Mouse (Mus musculus): ENCODE results near the gene Creb5. TPM values are rescaled to one million over a fixed set of nuclear protein-coding genes. Genes with fewer than 3 reads are reported as not detected.

Gene Creb5
- polyA plus RNA-seq, 1 experiment from 2014 or later: 39.0 TPM

DNA sequence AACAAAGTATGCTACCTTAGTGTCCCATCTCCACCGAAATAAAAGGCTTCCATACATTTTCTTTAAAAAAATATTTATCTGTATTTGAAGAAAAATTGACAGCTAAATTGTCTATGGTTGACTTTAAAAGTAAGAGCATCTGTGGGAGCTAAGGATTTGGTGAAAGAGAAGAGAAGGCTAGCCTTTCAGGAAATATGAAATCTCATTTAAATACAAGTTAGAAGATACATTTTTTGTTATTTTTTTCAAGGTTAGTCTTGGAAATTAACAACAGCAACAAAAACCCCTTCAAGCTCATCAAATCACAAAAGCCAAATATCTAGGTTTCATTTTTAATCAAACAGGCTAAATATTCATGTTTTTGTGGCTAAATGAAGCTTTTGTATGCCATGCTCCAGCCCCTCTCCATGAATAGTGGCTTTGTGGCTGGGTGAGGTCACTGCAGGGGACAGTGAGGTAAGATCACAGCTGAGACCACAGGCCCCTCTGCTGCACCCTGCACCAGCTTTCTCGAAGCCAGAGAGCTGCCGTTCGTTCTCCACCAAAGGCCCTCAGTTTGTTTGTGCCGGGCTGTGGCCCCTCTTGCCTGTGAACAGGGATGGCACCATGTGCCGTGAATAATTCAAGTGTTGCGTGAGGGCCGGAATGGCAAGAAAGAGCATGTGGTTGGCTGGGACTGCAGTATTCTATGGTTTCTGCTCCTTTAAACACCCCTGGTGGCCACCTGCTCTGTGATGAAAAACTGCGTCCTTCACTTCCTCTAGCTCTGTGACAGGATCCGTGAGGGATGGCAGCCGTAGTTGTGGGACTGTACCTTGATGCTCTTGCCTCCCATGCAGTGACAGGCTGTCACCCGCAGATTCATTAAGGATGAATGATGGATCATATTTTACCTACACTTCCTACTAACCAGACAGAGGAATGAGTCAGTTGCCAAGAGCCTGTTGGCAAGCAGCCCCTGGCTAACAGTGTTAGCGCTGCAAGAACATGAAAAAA, 350.6 kb downstream of the Creb5 start:
- no peaks in the 10 kb centered on the region; the same call in 1 of the 2 replicates for H3K4me1 ChIP-seq (replicated peaks; ENCODE audit: control insufficient read depth, insufficient read depth, low read length)
- 78% methylated on average over 13 of the region's 13 CpGs for WGBS
- H3K4me3 ChIP-seq (ENCODE audit: low read depth, low read length): no peak overlapping the region
- no peak for ATAC-seq (replicated peaks; ENCODE audit: low FRiP score)
- no peak overlapping the region for H3K27ac ChIP-seq (ENCODE audit: low read depth, low read length)
- H3K9ac ChIP-seq (ENCODE audit: low read length): no peak overlapping the region
- no peaks in the 10 kb centered on the region for H3K36me3 ChIP-seq (ENCODE audit: control insufficient read depth, insufficient read depth, low read length)
- no peak for DNase-seq (ENCODE audit: low spot score)
- H3K9me3 ChIP-seq (ENCODE audit: control insufficient read depth, low read length): no peaks in the 10 kb centered on the region
- no peak overlapping the region for H3K4me2 ChIP-seq (ENCODE audit: low read depth, low read length, severe bottlenecking)
- H3K27me3 ChIP-seq (ENCODE audit: control insufficient read depth, insufficient read depth, low read length): no peaks in the 10 kb centered on the region

DNA sequence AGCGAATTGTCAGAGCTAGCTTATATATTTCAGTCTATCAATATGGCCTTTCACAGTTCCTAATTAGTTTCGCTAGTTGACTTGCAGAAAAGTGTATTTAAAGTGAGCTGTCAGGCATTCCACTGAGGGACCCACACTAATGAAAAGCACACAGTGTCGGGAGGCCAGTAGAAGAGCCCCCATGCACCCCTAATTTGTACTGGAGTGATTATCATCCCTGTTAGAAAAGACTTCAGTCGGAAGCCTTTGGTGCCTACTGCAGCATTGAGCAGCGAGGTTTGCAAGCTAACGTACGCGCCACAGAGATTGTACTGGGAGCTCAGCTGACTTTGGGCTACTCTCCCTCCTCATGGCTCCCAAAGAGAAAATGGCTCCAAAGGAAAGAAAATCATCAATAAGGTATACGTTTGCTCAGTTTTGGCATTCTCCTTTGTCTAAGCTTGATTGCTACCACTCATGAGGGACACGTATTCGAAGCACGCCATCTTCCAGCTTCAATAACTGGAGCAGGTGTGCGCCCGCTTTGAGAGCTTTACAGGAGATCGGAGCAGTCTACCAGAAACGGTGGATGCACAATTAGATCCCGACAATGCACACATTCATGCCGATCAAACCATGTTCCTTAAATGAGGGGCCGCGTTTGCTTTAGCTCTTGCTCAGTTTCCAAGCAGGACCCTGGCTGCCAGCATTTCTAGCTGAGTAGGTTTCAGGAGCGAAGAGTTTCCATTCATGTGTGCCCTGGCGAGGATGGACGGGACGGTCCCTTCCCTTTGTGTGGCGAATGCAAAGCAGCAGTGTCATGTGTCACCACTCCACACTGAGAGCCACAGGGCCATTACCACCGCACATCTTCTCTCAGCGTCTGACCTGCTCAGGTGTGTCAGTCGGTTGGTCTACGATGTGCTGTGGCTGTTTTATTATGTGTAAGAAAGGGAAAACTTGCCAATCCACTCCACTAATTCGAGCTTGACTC, 354.8 kb downstream of the Creb5 start:
- H3K36me3 ChIP-seq (ENCODE audit: control insufficient read depth, insufficient read depth, low read length): no peaks in the 10 kb centered on the region
- ATAC-seq (replicated peaks; ENCODE audit: low FRiP score) (peak; percentile 60), DNase-seq (ENCODE audit: low spot score) (peak; percentile 57)
- no peak overlapping the region for H3K4me3 ChIP-seq (ENCODE audit: low read depth, low read length)
- peak overlapping the region; percentile 8; the same call in 1 of the 2 replicates for H3K27ac ChIP-seq (ENCODE audit: low read depth, low read length)
- no peaks in the 10 kb centered on the region for H3K9me3 ChIP-seq (ENCODE audit: control insufficient read depth, low read length)
- H3K4me1 ChIP-seq (replicated peaks; ENCODE audit: control insufficient read depth, insufficient read depth, low read length): peaks cover 2% of the 10 kb centered on the region; the same call in 1 of the 2 replicates
- no peaks in the 10 kb centered on the region for H3K27me3 ChIP-seq (ENCODE audit: control insufficient read depth, insufficient read depth, low read length)
- peak overlapping the region; percentile 3; the same call in 1 of the 2 replicates for H3K4me2 ChIP-seq (ENCODE audit: low read depth, low read length, severe bottlenecking)
- no peak overlapping the region for H3K9ac ChIP-seq (ENCODE audit: low read length)
- WGBS: 67% methylated on average over 30 of the region's 30 CpGs

GRCm38 (mm10) chr6:53642826-53643356, 355.8 kb downstream of the Creb5 start:
- WGBS: 80% methylated on average over 7 of the region's 7 CpGs
- Histone ChIP-seq H3K9ac (ENCODE audit: low read length) (no peak overlapping the region), H3K27me3 (ENCODE audit: control insufficient read depth, insufficient read depth, low read length) (no peaks in the 10 kb centered on the region), H3K27ac (ENCODE audit: low read depth, low read length) (peak overlapping the region; percentile 6; the same call in 1 of the 2 replicates), H3K36me3 (ENCODE audit: control insufficient read depth, insufficient read depth, low read length) (no peaks in the 10 kb centered on the region), H3K9me3 (ENCODE audit: control insufficient read depth, low read length) (no peaks in the 10 kb centered on the region), H3K4me1 (replicated peaks; ENCODE audit: control insufficient read depth, insufficient read depth, low read length) (peaks cover 2% of the 10 kb centered on the region; the same call in 1 of the 2 replicates), H3K4me2 (ENCODE audit: low read depth, low read length, severe bottlenecking) (no peak overlapping the region), H3K4me3 (ENCODE audit: low read depth, low read length) (no peak overlapping the region)
- ATAC-seq (replicated peaks; ENCODE audit: low FRiP score) (no peak), DNase-seq (ENCODE audit: low spot score) (no peak)

DNA sequence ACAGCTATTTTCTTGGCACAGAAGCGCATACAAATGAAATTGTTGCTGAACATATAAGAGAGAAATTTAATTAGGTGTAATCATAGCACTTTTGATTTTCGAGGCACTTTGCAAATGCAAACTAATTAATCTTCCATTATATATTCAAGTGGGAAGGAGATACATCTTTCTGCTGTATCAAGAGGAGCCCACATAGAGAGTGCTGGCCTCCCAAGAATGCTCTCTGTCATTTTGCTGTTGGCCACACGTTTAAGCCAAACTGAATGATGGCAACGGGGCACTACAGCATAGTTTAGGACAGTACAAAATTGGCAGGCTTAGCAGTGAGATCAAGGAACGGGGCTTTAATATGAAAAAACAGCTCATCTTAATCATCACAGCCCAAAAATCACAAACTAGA, 356.4 kb downstream of the Creb5 start:
- WGBS: 75% methylated on average over 5 of the region's 5 CpGs
- H3K9ac ChIP-seq (ENCODE audit: low read length): no peak overlapping the region
- no peak overlapping the region for H3K27ac ChIP-seq (ENCODE audit: low read depth, low read length)
- no peaks in the 10 kb centered on the region for H3K27me3 ChIP-seq (ENCODE audit: control insufficient read depth, insufficient read depth, low read length)
- no peak overlapping the region for H3K4me2 ChIP-seq (ENCODE audit: low read depth, low read length, severe bottlenecking)
- DNase-seq (ENCODE audit: low spot score): no peak
- no peak overlapping the region for H3K4me3 ChIP-seq (ENCODE audit: low read depth, low read length)
- no peaks in the 10 kb centered on the region for H3K9me3 ChIP-seq (ENCODE audit: control insufficient read depth, low read length)
- peaks cover 2% of the 10 kb centered on the region; the same call in 1 of the 2 replicates for H3K4me1 ChIP-seq (replicated peaks; ENCODE audit: control insufficient read depth, insufficient read depth, low read length)
- ATAC-seq (replicated peaks; ENCODE audit: low FRiP score): no peak
- H3K36me3 ChIP-seq (ENCODE audit: control insufficient read depth, insufficient read depth, low read length): no peaks in the 10 kb centered on the region

DNA sequence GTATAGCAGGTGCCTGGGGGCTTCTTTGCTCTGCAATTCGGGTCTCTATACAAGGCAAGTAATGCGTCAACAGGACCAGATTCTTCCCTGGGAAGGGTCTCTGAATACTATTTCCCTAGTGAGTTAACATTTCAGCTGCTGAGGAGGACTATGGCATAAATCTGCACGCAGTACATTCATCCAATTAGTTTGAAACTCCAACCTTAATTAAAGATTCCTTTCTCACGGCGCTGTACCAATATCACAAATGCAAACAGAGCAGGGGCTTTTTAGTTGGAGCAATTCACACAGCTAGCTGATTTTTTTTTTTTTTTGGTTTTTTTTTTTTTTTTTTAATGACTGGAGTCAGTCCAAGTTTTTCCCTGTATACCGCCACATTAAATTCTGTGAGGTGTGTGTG, 357.0 kb downstream of the Creb5 start:
- peaks cover 2% of the 10 kb centered on the region; the same call in 1 of the 2 replicates for H3K4me1 ChIP-seq (replicated peaks; ENCODE audit: control insufficient read depth, insufficient read depth, low read length)
- ATAC-seq (replicated peaks; ENCODE audit: low FRiP score) (no peak), DNase-seq (ENCODE audit: low spot score) (no peak)
- no peak overlapping the region for H3K4me3 ChIP-seq (ENCODE audit: low read depth, low read length)
- H3K9me3 ChIP-seq (ENCODE audit: control insufficient read depth, low read length): no peaks in the 10 kb centered on the region
- no peaks in the 10 kb centered on the region for H3K36me3 ChIP-seq (ENCODE audit: control insufficient read depth, insufficient read depth, low read length)
- H3K27ac ChIP-seq (ENCODE audit: low read depth, low read length): 0 out of 2 replicates have a peak overlapping the region, but pooled peaks have one; percentile 37
- 64% methylated on average over 6 of the region's 6 CpGs for WGBS
- H3K9ac ChIP-seq (ENCODE audit: low read length): no peak overlapping the region
- H3K27me3 ChIP-seq (ENCODE audit: control insufficient read depth, insufficient read depth, low read length): no peaks in the 10 kb centered on the region
- H3K4me2 ChIP-seq (ENCODE audit: low read depth, low read length, severe bottlenecking): no peak overlapping the region

DNA sequence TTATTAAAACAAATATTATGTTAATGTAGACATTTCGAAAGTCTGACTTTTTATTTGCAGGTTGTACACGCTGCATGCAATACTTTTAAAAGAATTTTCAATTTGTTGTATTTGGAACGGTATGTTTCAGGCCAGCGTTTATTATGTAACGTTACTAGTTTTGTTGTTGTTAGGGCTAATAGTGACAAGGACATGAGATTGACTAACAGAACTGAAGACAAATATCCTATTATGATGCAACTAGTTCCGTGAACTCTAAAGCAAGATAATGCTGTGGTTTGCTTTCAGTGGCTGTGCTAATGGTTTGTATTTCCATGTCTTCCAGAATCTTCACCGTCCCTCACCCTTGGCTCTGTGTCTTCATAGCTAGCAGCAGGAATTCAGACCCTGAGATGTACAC, 357.9 kb downstream of the Creb5 start:
- H3K4me3 ChIP-seq (ENCODE audit: low read depth, low read length): no peak overlapping the region
- peaks cover 2% of the 10 kb centered on the region; the same call in 1 of the 2 replicates for H3K4me1 ChIP-seq (replicated peaks; ENCODE audit: control insufficient read depth, insufficient read depth, low read length)
- H3K27me3 ChIP-seq (ENCODE audit: control insufficient read depth, insufficient read depth, low read length): no peaks in the 10 kb centered on the region
- H3K36me3 ChIP-seq (ENCODE audit: control insufficient read depth, insufficient read depth, low read length): no peaks in the 10 kb centered on the region
- H3K4me2 ChIP-seq (ENCODE audit: low read depth, low read length, severe bottlenecking): no peak overlapping the region
- DNase-seq (ENCODE audit: low spot score): no peak
- ATAC-seq (replicated peaks; ENCODE audit: low FRiP score): no peak
- H3K27ac ChIP-seq (ENCODE audit: low read depth, low read length): no peak overlapping the region
- H3K9ac ChIP-seq (ENCODE audit: low read length): no peak overlapping the region
- 92% methylated on average over 7 of the region's 7 CpGs for WGBS
- H3K9me3 ChIP-seq (ENCODE audit: control insufficient read depth, low read length): no peaks in the 10 kb centered on the region

GRCm38 (mm10) chr6:53649782-53650181, 362.7 kb downstream of the Creb5 start:
- Histone ChIP-seq H3K4me1 (replicated peaks; ENCODE audit: control insufficient read depth, insufficient read depth, low read length) (0 out of 2 replicates have a peak, but pooled peaks cover 4% of the 10 kb centered on the region), H3K4me2 (ENCODE audit: low read depth, low read length, severe bottlenecking) (no peak overlapping the region), H3K27ac (ENCODE audit: low read depth, low read length) (no peak overlapping the region), H3K27me3 (ENCODE audit: control insufficient read depth, insufficient read depth, low read length) (no peaks in the 10 kb centered on the region), H3K4me3 (ENCODE audit: low read depth, low read length) (no peak overlapping the region), H3K9me3 (ENCODE audit: control insufficient read depth, low read length) (no peaks in the 10 kb centered on the region), H3K36me3 (ENCODE audit: control insufficient read depth, insufficient read depth, low read length) (no peaks in the 10 kb centered on the region), H3K9ac (ENCODE audit: low read length) (no peak overlapping the region)
- WGBS: 94% methylated on average over 1 of the region's 1 CpGs
- no peak for ATAC-seq (replicated peaks; ENCODE audit: low FRiP score)
- DNase-seq (ENCODE audit: low spot score): no peak

- Histone ChIP-seq H3K4me3 (ENCODE audit: low read depth, low read length) (no peak overlapping the region), H3K4me2 (ENCODE audit: low read depth, low read length, severe bottlenecking) (no peak overlapping the region), H3K9me3 (ENCODE audit: control insufficient read depth, low read length) (no peaks in the 10 kb centered on the region), H3K27ac (ENCODE audit: low read depth, low read length) (no peak overlapping the region), H3K36me3 (ENCODE audit: control insufficient read depth, insufficient read depth, low read length) (no peaks in the 10 kb centered on the region), H3K9ac (ENCODE audit: low read length) (no peak overlapping the region), H3K27me3 (ENCODE audit: control insufficient read depth, insufficient read depth, low read length) (no peaks in the 10 kb centered on the region), H3K4me1 (replicated peaks; ENCODE audit: control insufficient read depth, insufficient read depth, low read length) (0 out of 2 replicates have a peak, but pooled peaks cover 4% of the 10 kb centered on the region)
- WGBS: 92% methylated on average over 5 of the region's 5 CpGs
- DNase-seq (ENCODE audit: low spot score): no peak
- no peak for ATAC-seq (replicated peaks; ENCODE audit: low FRiP score)
These were observed 365.6 kb downstream of the Creb5 start for GRCm38 (mm10) chr6:53652691-53653090.

All from forebrain, embryonic 11.5 days (tissue).